Mouse (Mus musculus) Patski (cell line): ENCODE results near the gene Gm10401. TPM values are rescaled to one million over a fixed set of nuclear protein-coding genes. Genes with fewer than 3 reads are reported as not detected.
A peak's percentile ranks its signal among the peaks of the same experiment; 100 is the strongest.
"Not testable (repeated sequence)": the region's sequence is repeated elsewhere in the genome, so short reads cannot be mapped to it uniquely, and the experiment has no call there.

ENCODE experiments used
- ATAC-seq: fragments of 100-300 bp; one replicate; pipeline ENCODE4 v1.8.0; 2021
- CTCF ChIA-PET: fragments of 350-600 bp; sonication (Branson Sonifier 250); formaldehyde crosslinking; loops from one replicate; lab custom pipeline; 2022; ENCODE audit warnings: inconsistent platforms; lab: Charles Lee
- POLR2A ChIA-PET: fragments of 350-600 bp; sonication (Branson Sonifier 250); formaldehyde crosslinking; loops from one replicate; lab custom pipeline; 2022; ENCODE audit warnings: antibody characterized with exemption, inconsistent platforms; lab: Charles Lee
- DNase-seq: peaks from one replicate; pipeline ENCODE4 v3.0.0-alpha.2; 2011; ENCODE audit warnings: low read depth, low spot score
- H3K27me3 ChIP-seq: fragments of 371-371 bp; one replicate; pipeline ENCODE4 v1.5.1; 2021
- CTCF ChIP-seq: fragments of 100-300 bp; IDR thresholded peaks from one replicate; pipeline ENCODE4 v1.5.1; 2021
- in situ Hi-C: fragments of 300-500 bp; cut with MboI; formaldehyde crosslinking; loops from 3 replicates; pipeline ENCODE4 v1.11.1; 2018; ENCODE audit warnings: low pct_unique_long_range_greater_than_20kb, mixed read lengths
- polyA plus RNA-seq: library from polyadenylated mRNA; unstranded; gene quantifications from one replicate; pipeline ENCODE4 v1.2.3, GENCODE M21; 2021

Gene Gm10401
- polyA plus RNA-seq, 1 experiment from 2014 or later, result not detected

- no peaks in the 10 kb centered on the region for H3K27me3 ChIP-seq
- ChIA-PET CTCF (interaction anchor here (1.7 kb wide), 1 partner anchor 9 kb away, joined by 4 read pairs; no protein-coding TSS in a partner anchor), POLR2A (no interaction called here)
- DNase-seq (no peak), ATAC-seq (no peak)
- no peak for TF ChIP-seq CTCF
- in situ Hi-C loops, result no loop called here
Measured at GRCm38 (mm10) chr5:115099530-115099929, 1.4 kb upstream of the Gm10401 start.

DNA sequence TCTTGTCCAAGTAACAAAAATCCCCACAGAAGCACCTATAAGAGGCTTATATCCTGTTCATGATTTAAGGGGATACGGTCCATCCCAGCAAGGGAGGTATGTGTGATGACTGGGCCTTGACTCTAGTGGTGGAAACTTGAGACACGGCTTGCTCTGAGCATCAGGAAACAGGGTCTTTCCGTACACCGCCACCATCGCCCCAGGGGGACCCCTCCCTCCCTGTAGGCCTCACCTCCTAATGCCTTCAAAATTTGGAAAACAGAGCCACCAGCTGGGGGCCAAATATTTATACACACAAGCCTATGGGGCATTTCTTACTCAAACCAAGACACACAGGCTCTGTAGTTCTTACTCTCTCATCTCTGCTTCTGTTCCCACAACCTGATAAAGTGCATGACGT lies 6.3 kb downstream of the Gm10401 start:
- in situ Hi-C loops, result no loop called here
- no peak for TF ChIP-seq CTCF
- ChIA-PET CTCF (interaction anchor here (2.5 kb wide), 1 partner anchor 15 kb away, joined by 6 read pairs; no protein-coding TSS in a partner anchor), POLR2A (interaction anchor here (1.0 kb wide), 1 partner anchor 11 kb away, joined by 3 read pairs; no protein-coding TSS in a partner anchor)
- H3K27me3 ChIP-seq, result no peaks in the 10 kb centered on the region
- ATAC-seq (no peak), DNase-seq (no peak)

DNA sequence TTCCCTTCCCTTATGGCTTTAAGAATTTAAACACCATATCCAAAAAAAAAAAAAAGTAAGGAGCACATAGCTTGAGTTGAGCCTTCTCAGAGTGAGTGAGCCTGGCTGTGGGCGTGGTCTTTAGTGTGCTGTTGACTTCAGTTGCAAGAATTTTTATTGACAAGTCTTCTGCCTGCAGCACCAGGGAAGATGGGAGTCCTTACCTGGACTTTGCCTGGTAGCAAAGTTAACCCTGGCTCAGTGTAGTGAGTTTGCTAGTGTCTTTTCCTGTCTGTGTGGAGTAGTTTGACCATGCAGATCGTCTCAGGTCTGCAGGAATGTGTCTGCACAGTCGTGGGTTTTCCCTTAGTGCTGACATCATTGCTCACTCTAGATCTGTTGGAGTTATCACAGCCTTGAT lies 7.1 kb downstream of the Gm10401 start:
- no peak for ATAC-seq
- ChIA-PET POLR2A (interaction anchor here (1.0 kb wide), 2 partner anchors 10 to 17 kb away, joined by 3 to 4 read pairs; no protein-coding TSS in a partner anchor), CTCF (interaction anchor here (1.4 to 2.5 kb wide), 2 partner anchors 8 to 16 kb away, joined by 4 to 6 read pairs; partner anchors contain the start of gene Gm10401)
- H3K27me3 ChIP-seq, result no peaks in the 10 kb centered on the region
- in situ Hi-C loops, result no loop called here
- no peak for TF ChIP-seq CTCF
- DNase-seq, result no peak

DNA sequence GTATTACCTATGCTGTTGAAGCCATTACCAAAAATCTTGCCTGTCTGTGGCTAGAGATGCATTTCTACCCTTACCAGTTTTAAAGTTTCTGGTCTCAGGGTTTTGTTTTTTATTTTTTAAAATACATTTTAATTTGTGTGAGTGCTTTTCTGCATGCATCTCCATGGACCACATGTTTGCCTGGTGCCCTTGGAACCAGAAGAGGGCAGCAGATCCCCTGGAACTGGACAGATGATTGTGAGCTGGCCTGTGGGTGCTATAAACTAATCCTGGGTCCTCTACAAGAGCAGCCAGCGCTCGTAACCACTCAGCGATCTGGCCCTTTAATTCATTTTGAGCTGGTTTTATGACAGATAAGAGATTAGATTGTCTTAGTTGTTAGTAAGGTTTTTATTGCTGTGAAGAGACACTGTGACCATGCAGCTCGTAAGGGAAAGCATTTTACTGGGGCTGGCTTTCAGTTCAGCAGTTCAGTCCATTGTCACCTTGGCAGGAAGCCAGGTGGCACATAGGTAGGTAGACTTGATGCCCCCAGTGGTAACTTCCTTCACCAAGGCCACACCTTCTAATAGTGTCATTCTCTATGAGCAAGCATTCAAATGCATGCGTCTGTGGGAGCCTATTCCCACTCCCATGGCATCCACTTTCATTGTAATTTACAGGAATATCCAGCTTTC lies 8.4 kb downstream of the Gm10401 start:
- ATAC-seq, result no peak
- no peak for DNase-seq
- in situ Hi-C loops, result no loop called here
- no peak for TF ChIP-seq CTCF
- ChIA-PET POLR2A (interaction anchor here (0.6 kb wide), 1 partner anchor 112 kb away, joined by 3 read pairs; no protein-coding TSS in a partner anchor), CTCF (interaction anchor here (1.1 to 2.3 kb wide), 4 partner anchors 9 to 111 kb away, joined by 4 to 8 read pairs (median 6); partner anchors contain the start of gene Gm10401)
- H3K27me3 ChIP-seq, result no peaks in the 10 kb centered on the region

- DNase-seq, result no peak
- CTCF ChIA-PET, result interaction anchor here (3.3 kb wide), 1 partner anchor 107 kb away, joined by 18 read pairs; no protein-coding TSS in a partner anchor
- no peak for ATAC-seq
- TF ChIP-seq CTCF, result no peak
- in situ Hi-C loops, result no loop called here
- POLR2A ChIA-PET, result interaction anchor here (0.7 to 0.9 kb wide), 2 partner anchors 8 to 13 kb away, joined by 3 read pairs; no protein-coding TSS in a partner anchor
- no peaks in the 10 kb centered on the region for H3K27me3 ChIP-seq
Measured at GRCm38 (mm10) chr5:115085675-115086074, 12.4 kb downstream of the Gm10401 start.

GRCm38 (mm10) chr5:115083492-115083891 lies 14.6 kb downstream of the Gm10401 start:
- ChIA-PET CTCF (no interaction called here), POLR2A (no interaction called here)
- DNase-seq (no peak), ATAC-seq (no peak)
- TF ChIP-seq CTCF, result no peak
- in situ Hi-C loops, result no loop called here
- H3K27me3 ChIP-seq, result no peaks in the 10 kb centered on the region

DNA sequence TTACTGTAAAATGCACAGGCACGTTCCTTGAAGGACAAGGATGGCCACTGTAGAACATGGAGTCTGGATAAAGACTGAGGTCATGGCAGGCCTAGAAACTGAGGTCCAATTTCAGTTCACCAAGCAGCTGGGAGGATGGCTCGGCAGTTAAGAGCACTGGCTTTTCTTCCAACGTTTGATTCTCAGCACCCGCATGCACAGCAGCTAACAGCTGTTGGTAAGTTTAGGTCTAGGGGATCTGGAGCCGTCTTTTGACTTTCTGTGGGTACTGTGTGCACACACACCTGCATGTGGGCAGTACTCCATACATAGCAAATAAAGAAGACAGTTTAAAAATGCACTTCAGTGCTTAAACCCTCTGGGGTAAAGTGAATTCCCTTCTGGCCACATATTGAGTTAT lies 16.5 kb downstream of the Gm10401 start:
- CTCF ChIA-PET, result interaction anchor here (0.7 to 3.9 kb wide), 3 partner anchors 94 to 103 kb away, joined by 4 to 36 read pairs (median 4); no protein-coding TSS in a partner anchor
- POLR2A ChIA-PET, result interaction anchor here (1.3 to 1.5 kb wide), 2 partner anchors 10 to 12 kb away, joined by 3 to 4 read pairs; no protein-coding TSS in a partner anchor
- no peaks in the 10 kb centered on the region for H3K27me3 ChIP-seq
- ATAC-seq (no peak), DNase-seq (no peak)
- TF ChIP-seq CTCF, result no peak
- in situ Hi-C loops, result no loop called here

DNA sequence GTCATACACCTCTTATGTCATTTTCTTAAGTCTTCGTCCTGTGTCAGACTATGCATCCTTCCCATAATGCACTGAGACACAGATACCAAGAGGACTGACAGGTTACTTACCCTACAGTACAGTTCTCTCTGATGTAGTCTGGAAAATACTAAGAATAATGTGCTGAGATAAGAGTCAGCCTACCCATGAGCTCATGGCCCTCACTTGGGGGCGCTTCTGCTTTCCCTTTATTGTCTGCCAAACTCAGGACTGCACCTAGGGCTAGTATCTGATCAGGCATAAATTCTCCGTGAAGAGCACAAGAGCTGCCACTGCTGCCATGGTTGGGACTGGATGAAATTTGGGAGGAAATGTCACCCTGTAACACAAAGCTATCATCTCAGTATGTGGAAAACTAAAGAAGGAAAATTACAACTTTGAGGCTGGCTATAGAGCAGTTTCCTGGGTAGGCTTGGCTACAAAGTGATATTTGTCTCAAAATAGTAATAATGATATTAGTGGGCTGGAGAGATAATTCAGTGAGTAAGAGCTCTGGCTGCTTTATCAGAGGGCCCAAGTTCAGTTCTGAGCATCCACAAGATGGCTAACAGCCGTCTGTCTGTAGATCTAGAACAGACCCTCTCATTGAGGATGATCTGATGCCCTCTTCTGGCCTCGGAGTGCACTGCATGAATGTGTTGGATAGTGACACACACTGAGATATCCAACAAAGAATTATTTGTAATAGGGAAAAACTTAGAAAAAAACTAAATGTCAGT lies 21.8 kb downstream of the Gm10401 start:
- H3K27me3 ChIP-seq, result no peaks in the 10 kb centered on the region
- ATAC-seq (no peak), DNase-seq (no peak)
- TF ChIP-seq CTCF, result peak; percentile 90
- ChIA-PET CTCF (interaction anchor here (0.7 to 1.8 kb wide), 3 partner anchors 13 to 98 kb away, joined by 3 to 9 read pairs (median 3); no protein-coding TSS in a partner anchor), POLR2A (no interaction called here)
- in situ Hi-C loops, result loop anchor here (5.0 kb wide), 1 partner anchor 99 kb away; no protein-coding TSS in a partner anchor

DNA sequence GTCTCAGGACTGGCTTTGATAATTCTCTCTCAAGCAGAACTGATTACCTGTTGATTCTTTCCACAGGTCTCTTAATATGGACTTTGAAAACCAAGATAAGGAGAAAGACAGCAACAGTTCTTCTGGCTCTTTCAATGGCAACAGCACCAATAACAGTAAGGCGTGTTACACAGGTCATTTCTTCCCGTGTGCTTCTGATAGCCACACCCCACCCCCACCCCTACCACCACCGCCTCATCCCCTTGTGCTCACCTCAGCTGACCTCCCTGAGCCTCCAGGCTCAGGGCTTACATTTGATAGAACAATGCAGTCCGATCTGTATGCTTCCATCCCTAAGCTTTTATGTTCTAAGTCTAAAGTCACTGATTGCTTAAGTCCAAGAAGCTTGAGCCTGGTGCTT lies 23.3 kb downstream of the Gm10401 start:
- TF ChIP-seq CTCF, result no peak
- ATAC-seq, result no peak
- CTCF ChIA-PET, result interaction anchor here (1.0 kb wide), 1 partner anchor 95 kb away, joined by 3 read pairs; no protein-coding TSS in a partner anchor
- POLR2A ChIA-PET, result no interaction called here
- no peaks in the 10 kb centered on the region for H3K27me3 ChIP-seq
- DNase-seq, result no peak
- in situ Hi-C loops, result loop anchor here (5.0 kb wide), 1 partner anchor 97 kb away; no protein-coding TSS in a partner anchor

DNA sequence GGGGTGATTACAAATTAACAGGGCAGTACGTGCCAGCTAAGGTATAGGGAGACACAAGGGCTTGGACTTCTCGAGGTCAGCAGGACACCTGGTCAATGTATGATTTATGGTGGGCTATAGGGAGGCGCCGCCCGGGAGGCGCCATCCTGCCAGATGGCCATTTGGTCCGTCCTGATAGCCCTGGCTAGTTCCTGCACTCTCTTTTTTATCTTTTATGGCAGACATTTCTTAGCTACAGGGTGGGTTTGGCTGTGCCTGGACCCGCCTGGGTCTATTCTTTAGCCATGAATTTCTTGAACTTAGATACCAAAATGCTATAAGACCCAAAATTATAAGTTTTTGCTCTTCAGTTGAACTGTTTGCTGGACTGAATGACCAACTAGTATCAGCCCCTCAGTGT lies 24.8 kb downstream of the Gm10401 start:
- H3K27me3 ChIP-seq, in situ Hi-C loops, DNase-seq, CTCF ChIA-PET, ATAC-seq, POLR2A ChIA-PET: not testable (repeated sequence)
